Mouse (Mus musculus) brain, embryonic 18.5 days (tissue): ENCODE data around the gene Wdr31.
A peak's percentile ranks its signal among the peaks of the same experiment; 100 is the strongest.
"Not testable (repeated sequence)": the region's sequence is repeated elsewhere in the genome, so short reads cannot be mapped to it uniquely, and the experiment has no call there.

Experiments used
- DNase-seq: peaks from one replicate; pipeline ENCODE4 v3.0.0-alpha.2; 2012; ENCODE audit warnings: low read depth, low spot score

The Wdr31 gene

DNA sequence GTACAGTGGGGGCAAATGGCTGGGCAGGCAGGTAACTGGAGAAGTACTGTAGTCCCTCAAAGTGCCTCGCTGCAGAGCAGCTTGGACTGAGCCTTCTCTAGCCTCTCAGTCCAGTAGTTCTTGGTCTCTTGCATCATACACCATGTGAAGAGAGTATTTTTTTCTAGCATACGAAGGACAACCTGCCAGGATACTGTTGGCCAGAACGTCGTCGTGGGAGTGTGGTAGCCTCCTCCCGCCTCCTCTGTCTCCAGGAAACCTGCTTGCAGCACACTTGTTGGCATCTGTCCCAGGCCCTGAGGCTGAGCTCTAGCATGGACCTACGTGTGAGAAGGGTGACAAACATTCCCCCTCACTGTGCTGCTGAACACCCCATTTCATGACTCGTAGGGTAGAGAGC is 26.1 kb upstream of the Wdr31 start:
- DNase-seq = no peak

DNA sequence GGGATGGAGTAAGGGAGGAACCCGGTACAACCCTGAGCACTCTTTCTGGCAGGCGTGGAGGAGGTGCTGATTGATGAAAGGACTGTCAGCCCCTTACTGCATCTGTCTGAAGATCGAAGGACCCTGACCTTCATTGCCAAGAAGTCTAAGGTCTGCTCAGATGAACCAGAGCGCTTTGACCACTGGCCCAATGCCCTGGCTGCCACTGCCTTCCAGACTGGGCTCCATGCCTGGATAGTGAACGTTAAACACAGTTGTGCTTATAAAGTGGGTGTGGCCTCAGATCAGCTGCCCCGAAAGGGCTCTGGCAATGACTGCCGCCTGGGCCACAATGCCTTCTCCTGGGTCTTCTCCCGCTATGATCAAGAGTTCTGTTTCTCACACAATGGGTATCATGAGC is 25.2 kb upstream of the Wdr31 start:
- DNase-seq = no peak

DNA sequence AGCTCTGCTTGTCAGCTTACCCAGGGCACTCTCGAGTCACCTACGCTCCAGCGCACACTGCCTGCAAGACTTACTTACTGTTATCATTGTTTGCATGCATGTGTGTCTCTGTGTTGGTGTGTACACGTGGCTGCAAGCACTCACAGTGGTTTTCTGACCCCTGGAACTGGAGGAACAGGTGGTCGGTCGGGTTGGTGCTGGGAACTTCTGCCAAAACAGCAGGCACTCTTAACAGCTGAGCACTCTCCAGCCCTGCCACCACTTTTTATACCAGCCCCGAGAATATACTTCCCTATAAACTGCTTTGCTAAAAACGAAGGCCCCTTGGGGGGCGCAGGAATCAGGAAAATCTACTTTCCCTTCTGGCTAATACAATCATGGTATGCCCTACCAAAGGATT is 23.5 kb upstream of the Wdr31 start:
- no peak for DNase-seq

DNA sequence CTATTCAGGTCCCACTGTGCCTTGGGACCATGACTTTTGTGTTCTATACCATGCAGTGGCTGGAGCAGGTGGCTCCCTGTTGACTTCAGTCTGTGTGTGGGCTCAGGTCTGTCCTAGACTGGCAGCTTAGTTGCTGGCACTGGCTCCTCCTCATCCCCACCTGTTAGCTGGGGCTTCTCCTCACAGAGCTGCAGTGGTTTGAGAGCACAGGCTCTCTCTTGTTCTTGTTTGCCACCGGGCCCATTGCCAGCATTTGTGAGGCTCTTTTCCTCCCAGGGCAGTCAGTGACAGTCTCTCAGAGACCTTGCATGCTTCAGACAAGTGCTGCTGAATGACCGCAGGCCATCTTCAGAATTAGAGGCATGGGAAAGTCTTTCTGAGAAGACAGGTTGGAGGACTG is 22.0 kb upstream of the Wdr31 start:
- no peak for DNase-seq

DNA sequence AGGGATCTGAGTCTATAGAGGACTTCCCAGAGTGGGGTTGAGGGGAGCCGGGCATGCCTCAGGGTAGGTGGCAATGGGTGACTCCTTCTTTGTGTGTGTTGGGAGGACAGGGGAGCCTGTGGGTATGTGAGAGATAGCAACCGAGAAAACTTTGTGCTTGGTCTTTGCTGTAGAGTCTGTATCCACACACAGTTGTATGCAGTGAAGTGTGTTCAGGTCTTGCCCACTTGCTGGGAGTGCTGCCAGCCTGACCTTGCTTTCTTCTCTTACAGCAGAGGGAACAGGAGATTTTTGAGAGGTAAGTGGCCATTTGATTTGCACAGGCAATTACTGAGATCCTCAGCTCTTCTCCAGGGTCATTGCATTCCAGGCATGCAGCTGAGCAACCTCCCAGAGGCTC is 17.2 kb upstream of the Wdr31 start:
- no peak for DNase-seq

GRCm38 (mm10) chr4:62487172-62487571 is 16.5 kb upstream of the Wdr31 start:
- no peak for DNase-seq

GRCm38 (mm10) chr4:62486162-62486696 is 15.5 kb upstream of the Wdr31 start:
- DNase-seq = no peak

DNA sequence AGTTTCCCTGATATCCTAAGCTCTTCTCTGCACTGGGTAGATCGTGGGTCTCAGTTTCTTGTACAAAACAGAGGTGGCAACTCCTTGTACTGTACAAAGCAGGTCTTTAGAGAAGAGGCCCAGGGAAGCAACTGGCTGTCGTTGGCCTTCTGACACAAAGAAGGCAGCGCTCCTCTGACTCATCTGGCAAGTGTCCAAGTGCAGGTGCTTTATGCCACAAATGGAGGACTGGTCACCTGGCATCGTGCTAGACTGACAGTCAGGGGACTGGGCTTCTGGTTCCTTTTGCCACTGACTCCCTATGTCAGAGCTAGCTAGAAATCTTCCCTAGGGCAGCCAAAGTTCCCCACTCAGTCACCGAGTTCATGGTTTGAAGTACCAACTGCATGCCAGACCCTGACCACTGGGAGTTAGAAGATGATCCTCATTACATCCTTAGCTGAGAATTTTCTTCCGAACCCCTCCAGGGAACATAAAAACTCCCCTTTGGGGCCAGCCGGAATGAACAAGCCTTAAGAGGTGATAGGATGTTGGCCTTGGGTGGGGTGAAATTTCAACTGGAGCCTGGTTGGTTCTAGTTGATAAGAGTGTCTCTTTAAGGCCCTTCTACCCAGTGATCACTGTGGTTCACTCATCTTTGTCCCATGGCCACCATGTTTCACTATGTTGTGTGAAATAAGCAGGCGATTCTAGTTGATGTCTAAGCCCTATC is 14.9 kb upstream of the Wdr31 start:
- no peak for DNase-seq

DNA sequence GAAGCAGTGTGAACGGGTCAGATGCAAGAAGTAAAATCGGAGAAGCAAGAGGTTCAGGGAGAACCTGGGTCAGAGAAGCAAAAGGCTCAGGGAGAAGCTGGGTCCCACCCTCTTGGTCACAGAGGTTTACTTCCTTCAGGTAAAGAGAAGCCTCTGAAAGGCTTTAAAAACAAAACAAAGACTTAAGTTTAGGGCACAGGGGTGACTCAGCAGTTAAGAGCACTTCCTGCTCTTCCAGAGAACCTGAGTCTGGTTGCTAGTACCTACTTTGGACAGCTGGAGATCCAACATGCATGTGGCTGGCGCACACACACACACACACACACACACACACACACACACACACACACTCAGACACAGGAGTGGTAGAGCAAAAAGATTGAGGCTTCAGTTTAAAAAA is 14.2 kb upstream of the Wdr31 start:
- DNase-seq = no peak

DNA sequence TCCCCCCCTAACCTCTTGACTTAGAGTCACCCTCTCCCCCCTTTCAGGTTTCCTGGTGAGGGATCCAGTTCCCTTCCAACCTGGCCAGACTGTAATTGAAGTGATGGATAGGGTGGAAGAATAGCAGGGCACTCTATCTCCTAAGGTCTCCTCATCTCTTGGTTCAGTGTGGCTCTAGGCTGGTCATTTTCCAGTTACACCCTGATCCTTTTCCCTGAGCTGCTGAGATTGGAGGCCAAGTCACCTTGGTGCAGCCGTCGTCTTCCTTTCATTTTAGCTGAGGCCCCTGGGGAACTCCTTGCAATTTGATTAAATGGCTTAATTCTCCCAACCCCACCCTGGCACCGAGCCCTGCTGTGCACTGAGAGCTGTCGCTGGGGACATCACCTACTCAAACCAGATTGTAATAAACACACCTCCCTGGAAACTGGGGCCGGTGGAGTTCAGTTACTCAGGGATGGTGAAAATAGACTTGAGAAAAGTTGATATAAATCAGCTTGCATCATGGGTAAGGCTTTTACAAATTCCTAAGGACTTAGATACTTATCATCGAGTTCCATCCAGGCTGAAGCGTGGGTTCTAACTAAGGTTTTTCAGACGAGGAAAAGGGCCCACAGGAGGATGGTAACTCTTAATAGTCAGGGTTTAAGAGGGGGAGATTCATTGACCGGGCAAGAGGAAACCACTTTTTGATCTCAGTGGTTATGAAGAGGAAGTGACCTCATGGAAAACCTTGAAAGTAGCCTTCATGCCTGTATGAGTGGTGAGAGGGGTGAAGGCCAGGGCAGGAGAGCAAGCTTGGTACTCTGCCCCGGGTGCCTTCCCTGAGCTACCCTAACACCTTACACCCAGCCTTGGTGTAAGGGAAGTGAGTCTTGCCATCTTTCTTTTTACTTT is 10.3 kb upstream of the Wdr31 start:
- no peak for DNase-seq

DNA sequence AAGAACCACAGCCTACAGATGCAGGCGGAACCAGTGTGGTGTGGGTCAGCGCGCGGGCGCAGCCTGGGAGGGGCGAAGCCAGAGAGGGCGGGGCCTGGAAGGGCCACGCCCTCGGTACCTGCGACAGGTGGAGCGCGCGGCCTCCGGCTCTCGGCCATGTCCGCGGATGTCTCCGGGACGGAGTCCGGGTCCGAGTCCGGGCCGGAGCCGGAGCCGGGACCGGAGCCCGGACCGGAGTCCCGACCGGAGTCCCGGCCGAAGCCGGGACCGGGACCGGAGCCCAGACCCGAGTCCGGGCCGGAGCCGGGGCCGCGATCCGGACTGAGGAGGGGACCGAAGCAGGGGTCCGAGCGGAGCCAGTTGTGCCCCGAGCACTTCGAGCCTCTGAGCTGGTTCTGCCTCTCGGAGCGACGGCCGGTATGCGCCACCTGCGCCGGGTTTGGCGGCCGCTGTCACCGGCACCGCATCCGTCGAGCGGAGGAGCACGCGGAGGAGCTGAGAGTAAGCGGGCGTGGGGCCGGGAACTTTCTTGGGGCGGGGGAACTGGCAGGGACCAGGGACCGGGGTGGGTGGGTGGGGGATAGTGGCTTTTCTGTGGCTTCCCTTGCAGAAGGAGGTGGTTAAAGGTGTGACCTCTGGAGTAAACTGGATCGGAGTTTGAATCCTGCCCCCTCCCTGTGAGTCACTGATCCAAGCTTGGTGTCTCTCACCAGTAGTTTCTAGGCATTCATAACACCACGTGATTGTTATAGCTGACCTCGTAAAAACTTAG is 9.4 kb upstream of the Wdr31 start, which contains the start of gene Bspry:
TSS of gene Bspry (plus strand) at position 117 of the 772 bp plus-strand sequence.
- DNase-seq = no peak

- not testable (repeated sequence) for DNase-seq
These were observed 8.9 kb upstream of the Wdr31 start for GRCm38 (mm10) chr4:62479593-62479936.

- DNase-seq = no peak
These were observed 7.0 kb upstream of the Wdr31 start for GRCm38 (mm10) chr4:62477542-62478244.

DNA sequence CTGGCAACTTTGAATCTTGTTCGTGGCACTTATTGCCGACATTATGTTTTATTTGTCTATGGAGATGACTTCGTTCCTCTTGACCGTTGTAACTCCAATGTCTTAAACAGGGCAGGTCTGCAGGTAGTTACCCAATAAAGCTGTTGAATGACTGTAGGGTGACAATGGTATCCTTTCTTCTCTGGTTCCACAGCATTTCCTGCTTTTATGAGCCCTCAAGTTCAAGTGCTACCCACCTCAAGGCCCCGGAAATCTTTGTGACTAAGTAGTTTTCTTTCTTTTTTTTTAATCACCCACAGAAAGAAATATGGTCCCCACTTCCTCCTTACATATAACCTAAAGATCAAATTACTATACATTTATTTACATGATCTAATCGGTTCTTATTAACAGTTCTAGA is 5.1 kb upstream of the Wdr31 start:
- no peak for DNase-seq

GRCm38 (mm10) chr4:62475131-62475530 is 4.4 kb upstream of the Wdr31 start:
- DNase-seq = no peak

- DNase-seq = no peak
These were observed 1.4 kb upstream of the Wdr31 start for GRCm38 (mm10) chr4:62472071-62472470.

GRCm38 (mm10) chr4:62468158-62468557 is 2.5 kb downstream of the Wdr31 start:
- no peak for DNase-seq

GRCm38 (mm10) chr4:62463124-62463523 is 7.6 kb downstream of the Wdr31 start:
- DNase-seq = no peak

DNA sequence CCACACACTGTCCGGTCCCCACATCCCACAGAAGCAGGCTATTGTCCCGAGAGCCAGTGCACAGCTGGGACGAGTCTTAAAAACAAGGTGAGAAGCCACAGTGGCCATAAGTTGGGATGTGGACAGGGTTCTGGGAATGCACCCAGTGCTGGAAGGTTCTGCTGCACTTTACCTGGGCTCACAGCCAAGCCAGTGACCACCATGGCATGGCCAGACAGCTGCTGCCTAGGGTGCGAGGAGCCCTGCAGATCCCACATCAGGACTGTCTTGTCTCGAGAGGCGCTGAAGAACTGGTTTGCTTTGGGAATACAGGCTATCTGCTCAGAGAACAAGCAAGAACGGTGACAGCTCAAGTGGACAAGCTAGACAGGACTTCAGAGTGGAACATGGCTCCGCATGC is 10.3 kb downstream of the Wdr31 start:
- no peak for DNase-seq

DNA sequence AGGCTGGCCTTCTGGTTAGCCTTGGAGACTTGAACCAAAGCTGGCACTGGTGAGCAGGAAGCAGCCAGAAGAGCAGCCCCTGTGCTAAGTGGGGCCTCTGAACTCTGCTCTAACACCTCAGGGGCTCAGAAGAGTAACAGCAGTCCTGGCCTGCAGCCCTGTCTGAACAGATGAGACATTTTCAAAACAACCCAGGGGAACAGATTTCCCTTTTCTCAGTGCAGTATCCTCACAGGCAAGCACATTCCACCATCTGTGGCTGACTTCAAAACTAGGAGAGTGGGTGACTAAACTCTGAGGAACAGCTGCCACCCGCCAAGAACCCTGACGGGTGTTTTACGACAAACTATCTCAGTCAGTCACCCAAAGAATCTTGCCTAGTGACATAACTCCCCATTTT is 11.6 kb downstream of the Wdr31 start:
- peak; percentile 24 for DNase-seq

- no peak for DNase-seq
These were observed 15.7 kb downstream of the Wdr31 start for GRCm38 (mm10) chr4:62454995-62455394.
